Mouse (Mus musculus) liver, adult (tissue): ENCODE data around the gene Xrcc3.

Experiments
- GATA4 ChIP-seq: IDR thresholded peaks from 2 replicates; pipeline ENCODE4 v1.6.1; 2014; ENCODE audit warnings: mild to moderate bottlenecking, low read length; ENCODE audit not compliant: insufficient replicate concordance

Xrcc3 gene

GRCm38 (mm10) chr12:111827556-111827955 is 13.9 kb upstream of the Xrcc3 start:
- TF ChIP-seq GATA4: no peak

DNA sequence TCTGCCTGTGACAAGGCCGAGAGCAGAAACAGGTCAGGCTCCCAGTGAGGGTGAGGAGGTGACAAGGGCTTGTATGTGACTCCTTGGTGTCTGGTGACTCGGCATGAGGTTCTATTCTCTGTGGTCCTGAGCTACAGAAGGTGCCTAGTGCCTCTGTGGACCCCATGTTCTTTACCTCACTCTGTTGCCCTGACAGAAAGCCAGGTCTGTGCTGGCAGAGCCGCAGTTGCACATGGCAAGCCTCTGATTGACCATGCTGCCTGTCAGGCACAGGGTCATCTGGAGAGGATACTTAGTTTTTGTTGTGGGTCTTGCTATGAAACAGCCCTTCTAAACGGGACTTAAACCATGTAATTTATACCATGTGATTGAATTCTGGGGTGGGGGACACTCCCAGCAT is 8.3 kb upstream of the Xrcc3 start:
- no peak for TF ChIP-seq GATA4

GRCm38 (mm10) chr12:111820708-111821107 is 7.0 kb upstream of the Xrcc3 start:
- TF ChIP-seq GATA4: no peak

DNA sequence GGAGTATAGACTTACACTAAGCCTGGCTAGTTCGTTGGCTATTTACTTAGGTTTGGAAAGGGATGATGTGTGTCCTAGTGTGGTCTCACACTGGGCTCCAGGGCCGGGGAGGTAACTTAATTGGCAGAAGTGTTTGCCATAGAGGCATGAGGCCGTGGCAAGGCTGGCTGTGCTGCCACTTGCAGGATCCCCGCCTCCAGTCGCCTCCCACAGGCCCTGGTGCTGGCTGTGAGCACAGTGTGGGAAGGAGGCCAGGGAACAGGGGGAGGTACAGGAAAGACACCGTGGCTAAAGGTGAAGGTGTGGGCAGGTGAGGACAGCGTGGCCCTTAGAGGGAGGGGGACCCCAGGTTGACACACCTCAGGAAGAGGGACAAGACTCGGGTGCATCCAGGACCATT is 6.3 kb upstream of the Xrcc3 start:
- no peak for TF ChIP-seq GATA4

GRCm38 (mm10) chr12:111817991-111818390 is 4.3 kb upstream of the Xrcc3 start:
- no peak for TF ChIP-seq GATA4

DNA sequence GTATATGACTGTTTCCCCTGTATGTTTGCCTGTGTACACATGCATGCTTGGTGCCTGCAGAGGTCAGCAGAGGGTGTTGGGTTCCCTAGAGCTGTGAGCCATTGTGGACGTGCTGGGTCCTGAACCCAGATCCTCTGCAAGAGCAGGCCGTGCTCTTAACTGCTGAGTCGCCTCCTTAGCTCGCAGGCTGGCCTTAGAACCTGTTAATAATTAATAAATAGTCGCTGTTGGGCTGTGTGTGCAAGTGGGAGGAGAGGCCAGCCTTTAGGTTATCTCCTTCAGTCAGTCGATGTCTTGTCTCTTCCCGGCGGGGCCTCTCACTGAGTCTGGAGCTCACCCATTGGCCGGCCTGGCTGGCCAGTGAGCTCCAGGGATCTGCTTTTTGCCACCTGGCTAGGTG is 3.3 kb upstream of the Xrcc3 start:
- TF ChIP-seq GATA4: no peak

GRCm38 (mm10) chr12:111816528-111816927 is 2.9 kb upstream of the Xrcc3 start:
- TF ChIP-seq GATA4: no peak

DNA sequence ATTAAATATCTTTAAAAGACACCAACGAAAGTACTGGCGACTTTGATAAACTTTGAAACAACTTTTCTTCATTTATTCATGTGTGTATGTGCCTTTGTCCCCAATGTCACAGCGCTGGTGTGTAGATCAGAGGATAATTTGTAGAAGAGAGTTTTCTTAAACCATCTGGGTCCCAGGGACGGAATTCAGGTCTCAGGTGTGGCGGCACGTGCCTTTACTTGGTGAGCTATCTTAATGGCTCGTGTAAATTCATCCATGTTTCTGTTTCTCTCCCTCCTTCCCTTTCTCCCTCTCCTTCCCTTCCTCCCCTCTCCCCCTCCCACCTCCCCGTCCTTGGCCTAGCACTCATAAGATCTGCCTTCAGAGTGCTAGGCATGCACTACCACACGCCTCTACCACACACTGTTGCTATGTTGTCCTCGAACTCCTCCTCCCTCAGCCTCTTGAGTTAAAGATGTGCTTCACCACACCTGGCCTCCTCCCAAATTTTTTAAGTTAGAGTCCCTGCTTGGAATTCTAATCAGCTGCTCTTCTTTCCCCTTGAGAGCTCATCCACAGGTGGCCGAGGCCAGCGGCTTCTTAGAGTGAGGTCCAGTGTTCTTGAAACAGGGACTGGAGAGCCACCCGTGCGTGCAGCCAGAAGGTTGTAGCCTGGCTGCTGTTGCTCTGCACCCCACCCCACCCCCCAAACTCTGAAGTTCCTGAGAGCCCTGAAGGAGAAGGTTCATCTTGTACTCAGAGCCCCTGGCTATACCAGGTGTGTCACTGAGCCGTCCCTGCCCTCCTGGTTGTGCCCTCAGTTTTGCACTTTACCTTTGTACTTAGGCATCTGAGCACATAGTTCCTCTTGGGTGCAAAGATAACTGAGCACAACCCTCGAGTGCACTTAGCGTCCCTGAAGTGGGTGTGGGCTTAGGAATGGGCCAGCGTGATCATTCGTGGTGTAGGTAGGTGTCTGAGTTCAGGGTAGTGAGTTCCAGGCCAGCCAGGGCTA is 1.4 kb upstream of the Xrcc3 start:
- TF ChIP-seq GATA4: peak; percentile 39; the same call in 1 of the 2 replicates

DNA sequence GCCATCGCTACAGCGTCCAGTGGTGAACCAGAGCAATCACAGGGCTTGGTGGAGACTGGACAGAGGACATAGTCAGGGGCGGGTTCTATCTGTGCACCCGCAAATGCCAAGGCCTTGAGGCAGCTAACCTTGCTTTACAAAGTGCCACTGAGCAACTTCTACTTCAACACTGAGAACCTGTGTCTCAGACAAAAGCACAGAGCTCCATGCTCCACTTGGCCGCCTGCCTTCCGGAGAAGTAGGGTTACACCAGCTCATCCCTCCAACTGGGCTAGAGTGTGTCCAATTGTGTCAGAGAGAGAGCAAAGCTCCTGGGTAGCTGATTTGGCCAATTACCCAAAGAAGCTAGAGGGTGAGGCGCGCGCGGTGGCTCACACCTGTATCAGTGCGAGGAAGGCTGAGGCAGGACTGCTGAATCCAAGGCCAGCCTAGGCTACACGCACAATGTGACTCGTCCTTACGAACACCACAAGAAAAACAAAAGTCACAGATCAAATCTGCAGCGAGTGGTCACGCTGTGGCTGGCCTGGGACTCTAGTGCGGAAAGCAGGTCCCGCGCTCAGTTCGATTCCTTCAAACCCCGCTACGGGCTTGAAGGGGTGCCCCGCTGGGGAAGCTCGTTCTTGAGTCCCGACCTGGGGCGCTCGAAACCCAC is 435 bp downstream of the Xrcc3 start:
- no peak for TF ChIP-seq GATA4

GRCm38 (mm10) chr12:111812611-111813010 is 1.1 kb downstream of the Xrcc3 start:
- no peak for TF ChIP-seq GATA4

- no peak for TF ChIP-seq GATA4
Observed at GRCm38 (mm10) chr12:111812075-111812474, 1.6 kb downstream of the Xrcc3 start.

DNA sequence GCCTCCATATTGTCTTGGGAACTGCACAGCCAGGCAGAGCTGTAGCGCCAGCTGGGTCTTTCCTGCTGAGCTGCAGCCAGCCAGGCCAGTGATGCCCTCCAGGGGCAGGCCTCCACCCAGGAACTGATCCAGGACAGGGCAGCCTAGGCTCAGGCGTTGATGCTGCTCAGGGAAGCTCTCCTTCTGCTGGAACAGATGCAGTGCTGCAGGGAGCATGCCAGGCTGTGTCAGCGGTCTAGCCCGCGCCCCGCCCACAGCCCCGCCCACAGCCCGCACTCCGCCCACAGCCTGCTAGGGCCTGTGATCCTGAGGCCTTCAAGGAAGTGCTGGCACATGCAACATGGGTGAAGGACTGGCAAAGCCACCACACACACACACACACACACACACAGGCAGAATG is 3.9 kb downstream of the Xrcc3 start:
- TF ChIP-seq GATA4: no peak

DNA sequence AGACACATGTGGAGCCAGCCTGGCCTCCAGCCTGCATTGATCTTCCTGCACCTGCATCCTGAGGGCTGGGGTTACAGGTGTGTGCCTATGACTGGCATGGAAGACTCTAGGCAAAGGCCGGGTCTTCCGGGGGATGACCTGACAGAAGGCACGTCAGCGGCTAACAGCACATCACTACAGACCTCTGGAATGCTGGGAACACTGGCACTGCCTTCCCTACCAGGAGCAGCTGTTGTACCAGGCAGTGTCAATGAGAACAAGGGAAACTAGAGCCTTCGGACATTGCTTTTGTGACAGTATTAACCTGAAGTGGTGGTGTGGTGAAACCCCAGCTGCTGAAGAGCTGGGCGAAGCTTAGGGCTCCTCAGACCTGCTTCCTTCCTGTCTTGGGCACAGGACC is 4.9 kb downstream of the Xrcc3 start:
- TF ChIP-seq GATA4: no peak

GRCm38 (mm10) chr12:111803538-111803937 is 10.1 kb downstream of the Xrcc3 start:
- TF ChIP-seq GATA4: no peak

- TF ChIP-seq GATA4: no peak
Observed at GRCm38 (mm10) chr12:111800459-111801183, 13.1 kb downstream of the Xrcc3 start.
